Mouse (Mus musculus) brain, embryonic 14.5 days (tissue): ENCODE results near the gene Ighmbp2. TPM values are rescaled to one million over a fixed set of nuclear protein-coding genes. Genes with fewer than 3 reads are reported as not detected.
"Not testable (repeated sequence)": the region's sequence is repeated elsewhere in the genome, so short reads cannot be mapped to it uniquely, and the experiment has no call there.

Experiments
- DNase-seq: peaks from one replicate; pipeline ENCODE4 v3.0.0-alpha.2; 2011; ENCODE audit warnings: low read depth
- CTCF ChIP-seq: fragments of 200-500 bp; IDR thresholded peaks from 2 replicates; pipeline ENCODE4 v1.5.1; 2012; ENCODE audit warnings: inconsistent platforms, mild to moderate bottlenecking, moderate library complexity, borderline replicate concordance; ENCODE audit not compliant: insufficient read depth, insufficient read length; ENCODE audit errors: extremely low read depth
- POLR2A ChIP-seq: fragments of 200-500 bp; IDR thresholded peaks from 2 replicates; pipeline ENCODE4 v1.6.1; 2012; ENCODE audit warnings: mild to moderate bottlenecking, inconsistent platforms, borderline replicate concordance; ENCODE audit not compliant: poor library complexity, insufficient read depth, insufficient read length, severe bottlenecking; ENCODE audit errors: extremely low read depth
- polyA plus RNA-seq: library from polyadenylated mRNA; depleted of rRNA; stranded (reverse); fragments of >200 nt; gene quantifications from 2 replicates; pipeline ENCODE4 v1.2.3, GENCODE M21; 2012; rRNA removed

Gene Ighmbp2
- polyA plus RNA-seq, 1 experiment, result 11.4 TPM

GRCm38 (mm10) chr19:3261764-3262525, 20.9 kb downstream of the Ighmbp2 start:
- DNase-seq, result no peak
- TF ChIP-seq CTCF (no peak), POLR2A (no peak)

- DNase-seq, result no peak
- no peak for TF ChIP-seq POLR2A
- TF ChIP-seq CTCF, result no peak
These were observed 21.5 kb downstream of the Ighmbp2 start for GRCm38 (mm10) chr19:3261336-3261735.

- no peak for DNase-seq
- no peak for TF ChIP-seq CTCF
- TF ChIP-seq POLR2A, result no peak
These were observed 22.2 kb downstream of the Ighmbp2 start for GRCm38 (mm10) chr19:3260591-3260990.

- TF ChIP-seq CTCF, result no peak
- no peak for TF ChIP-seq POLR2A
- DNase-seq, result no peak
These were observed 22.8 kb downstream of the Ighmbp2 start for GRCm38 (mm10) chr19:3260016-3260415.

GRCm38 (mm10) chr19:3225261-3225660, 57.6 kb downstream of the Ighmbp2 start:
- not testable (repeated sequence) for DNase-seq

GRCm38 (mm10) chr19:3214937-3215336, 67.9 kb downstream of the Ighmbp2 start:
- DNase-seq, result not testable (repeated sequence)

Other genes starting within 250 kb of the Ighmbp2 start
- 56.2 and 67.8 TPM in 2 replicates for gene Mrpl21, start 116 bp downstream of the Ighmbp2 start, polyA plus RNA-seq
- gene Cpt1a, start 39.3 kb upstream of the Ighmbp2 start, polyA plus RNA-seq, result 18.4 and 23.1 TPM in 2 replicates
- gene Tesmin, start 105.8 kb upstream of the Ighmbp2 start, polyA plus RNA-seq, result 0.36 and 0.42 TPM in 2 replicates
- gene Gal, start 131.5 kb upstream of the Ighmbp2 start, polyA plus RNA-seq, result 3.9 and 6.2 TPM in 2 replicates